Mouse (Mus musculus): Measurements from ENCODE around the gene Olfr218.
"Not testable (repeated sequence)": the region's sequence is repeated elsewhere in the genome, so short reads cannot be mapped to it uniquely, and the experiment has no call there.

Olfr218 gene

DNA sequence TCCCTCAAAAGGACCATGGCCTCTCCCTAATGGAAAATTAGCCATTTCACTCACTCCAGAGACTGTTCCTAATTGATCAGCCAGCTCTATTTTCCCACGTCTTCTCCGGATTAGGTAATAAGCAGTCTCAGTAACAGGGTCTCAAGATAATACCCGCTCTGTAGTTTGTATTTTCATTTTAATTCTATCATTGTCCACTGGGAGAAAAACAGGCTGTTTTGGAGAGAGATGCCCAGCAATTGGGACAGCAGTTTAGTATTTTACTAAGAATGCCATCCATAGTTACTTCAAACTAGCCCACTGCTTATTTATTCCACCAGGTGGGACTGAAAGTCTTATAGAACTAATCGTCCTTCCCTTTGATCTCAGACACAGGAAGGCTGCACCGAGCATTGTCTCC, at the start of gene Olfr218:
Gene Olfr218 (plus strand): TSS at position 301 of the 400 bp plus-strand sequence.
- no peak for DNase-seq (ENCODE audit: extremely low read depth, low read depth, low spot score)

GRCm38 (mm10) chr1:173174154-173174842, 23.3 kb upstream of the Olfr218 start:
- DNase-seq (ENCODE audit: extremely low read depth, low read depth, low spot score): no peak

DNA sequence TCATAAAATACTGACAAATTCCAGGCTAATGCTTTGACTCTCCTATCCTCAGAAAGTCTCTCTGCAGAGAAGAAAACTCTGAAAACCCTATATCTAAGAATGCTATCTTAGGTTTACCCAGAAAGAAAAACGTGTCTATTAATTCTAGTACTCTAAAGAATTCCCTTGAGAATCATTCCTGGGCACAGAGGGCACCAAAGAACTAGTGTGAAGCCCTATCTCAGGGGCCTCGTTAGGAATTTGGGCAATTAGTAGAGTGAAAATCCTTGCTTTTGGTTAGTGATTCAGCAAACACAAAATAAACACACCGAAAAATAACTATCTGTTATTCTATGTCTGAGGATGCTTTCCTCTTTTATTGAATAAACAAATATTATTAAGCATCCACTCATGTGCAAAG, 7.1 kb upstream of the Olfr218 start, which contains the start of gene Olfr1406:
Gene Olfr1406 (minus strand): TSS at position 101 of the 400 bp plus-strand sequence.
- DNase-seq (ENCODE audit: extremely low read depth, low read depth, low spot score): no peak

DNA sequence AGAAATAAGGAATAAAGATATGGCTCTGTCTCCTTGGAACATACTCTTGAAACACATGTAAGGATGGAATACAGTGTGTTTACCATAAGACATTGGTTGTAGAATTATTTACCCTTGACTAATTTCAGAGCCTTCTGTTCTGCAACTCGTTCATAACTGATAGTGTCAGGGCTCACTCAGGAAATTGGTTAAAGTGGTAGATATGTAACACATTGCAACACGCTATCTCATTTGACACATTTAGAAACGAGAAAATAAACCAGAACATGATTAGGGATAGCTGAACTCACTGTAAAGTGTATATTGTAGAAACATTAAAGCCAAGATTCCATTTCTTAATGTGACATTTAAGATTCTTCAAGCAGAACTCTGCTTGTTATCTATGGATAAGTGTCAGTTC, 5.5 kb upstream of the Olfr218 start:
- DNase-seq (ENCODE audit: extremely low read depth, low read depth, low spot score): no peak

DNA sequence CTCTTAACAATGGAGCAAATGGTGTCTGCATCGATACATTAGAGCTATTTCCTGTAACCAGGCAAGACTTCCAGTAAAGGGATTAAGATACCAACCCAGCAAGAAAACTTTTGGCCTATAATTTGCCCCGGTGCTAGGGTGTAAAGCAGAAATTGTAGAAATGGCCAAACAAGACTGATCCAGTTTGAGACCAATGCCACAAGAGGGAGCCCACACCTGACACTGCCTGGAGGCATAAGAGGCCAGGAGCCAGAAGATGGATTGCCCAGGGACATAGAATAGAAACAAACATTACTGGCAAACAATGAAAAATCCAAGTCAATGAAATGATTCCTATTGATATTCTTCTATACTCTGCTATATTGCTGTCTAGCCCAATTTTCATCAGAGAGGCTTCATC, 1.2 kb upstream of the Olfr218 start:
- DNase-seq (ENCODE audit: extremely low read depth, low read depth, low spot score): no peak

DNA sequence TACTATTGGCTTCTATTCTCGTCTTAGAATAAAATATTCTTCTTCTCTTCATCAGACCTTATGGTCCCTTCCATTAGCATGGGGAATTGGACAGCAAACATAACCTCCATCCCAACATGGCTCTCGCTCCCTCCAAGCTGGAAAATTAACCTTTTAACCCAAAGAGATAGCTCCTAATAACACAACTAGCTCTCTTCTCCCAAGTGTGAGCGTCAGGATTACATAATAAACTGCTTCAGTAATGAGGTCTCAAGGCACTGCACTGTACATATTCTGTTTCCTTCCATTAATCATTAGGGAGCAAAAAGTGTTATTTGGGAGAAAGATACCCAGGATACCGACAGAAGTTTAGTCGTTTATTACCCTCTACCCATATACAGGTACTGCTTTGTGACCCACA, 14.5 kb downstream of the Olfr218 start, which contains the start of gene Olfr1404:
Gene Olfr1404 (plus strand): TSS at position 301 of the 400 bp plus-strand sequence.
- DNase-seq (ENCODE audit: extremely low read depth, low read depth, low spot score): no peak

DNA sequence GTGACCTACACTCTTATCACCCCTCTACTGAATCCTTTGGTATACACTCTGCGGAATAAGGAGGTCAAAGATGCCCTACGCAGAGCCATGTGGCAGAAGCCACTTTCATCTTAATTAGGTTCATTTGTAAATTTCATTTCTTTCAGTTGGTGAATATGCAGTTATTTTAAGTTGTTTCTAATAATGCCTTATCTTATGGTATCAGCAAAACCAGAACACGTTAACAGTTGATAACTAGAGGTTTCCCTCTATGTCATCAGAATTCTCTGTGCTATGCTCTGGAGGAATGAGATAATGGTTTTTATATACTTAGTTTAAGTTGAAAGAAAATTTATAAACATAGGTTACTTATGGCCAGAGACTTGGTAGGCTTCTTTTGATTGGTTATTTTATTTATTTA, 18.9 kb downstream of the Olfr218 start:
- DNase-seq (ENCODE audit: extremely low read depth, low read depth, low spot score): no peak

DNA sequence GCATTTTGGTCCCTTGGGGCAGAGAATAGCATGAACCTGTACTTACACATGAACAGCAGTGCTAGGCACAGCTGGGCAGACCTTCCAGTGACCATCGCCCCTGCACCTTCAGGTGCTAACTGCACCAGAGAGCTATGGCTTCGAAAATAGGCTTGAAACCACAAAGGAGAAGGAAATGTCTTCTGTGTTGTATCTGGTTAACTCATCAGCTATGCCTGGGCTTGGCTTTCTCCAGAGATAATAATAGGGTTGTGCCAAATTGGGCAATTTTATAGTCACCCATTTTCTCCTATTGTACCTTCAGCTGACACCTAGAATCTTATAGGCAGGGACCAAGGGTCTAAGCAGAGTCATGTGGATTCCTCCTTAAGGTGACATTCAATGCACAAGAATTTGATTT, 29.5 kb downstream of the Olfr218 start, which contains the start of gene Fcer1a:
Gene Fcer1a (minus strand): TSS at position 134 of the 400 bp plus-strand sequence.
- DNase-seq (ENCODE audit: extremely low read depth, low read depth, low spot score): no peak

GRCm38 (mm10) chr1:173237004-173237403, 39.4 kb downstream of the Olfr218 start:
- not testable (repeated sequence) for DNase-seq (ENCODE audit: extremely low read depth, low read depth, low spot score)

DNA sequence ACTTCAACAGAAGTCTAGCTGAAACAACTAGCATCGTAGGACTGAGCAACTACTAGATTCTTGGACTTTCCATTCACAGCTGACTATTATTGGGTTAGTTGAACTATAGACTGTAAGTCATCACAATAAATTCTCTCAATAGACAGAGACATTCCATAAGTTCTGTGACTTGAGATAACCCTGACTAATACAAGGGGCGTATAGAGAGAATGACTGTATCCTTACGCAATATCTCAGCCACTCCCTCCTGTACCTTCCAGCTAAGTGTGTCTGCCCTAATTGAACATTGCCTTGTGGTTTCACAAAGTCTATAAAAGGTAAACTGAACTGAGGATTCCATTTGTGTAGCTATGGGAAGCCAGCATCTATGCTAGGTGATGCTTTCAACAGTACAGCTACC, 52.3 kb downstream of the Olfr218 start:
- no peak for DNase-seq (ENCODE audit: extremely low read depth, low read depth, low spot score)
